Mouse (Mus musculus): ENCODE data around the gene 4931414P19Rik. TPM values are rescaled to one million over a fixed set of nuclear protein-coding genes. Genes with fewer than 3 reads are reported as not detected.

Gene 4931414P19Rik
- polyA plus RNA-seq, 1 experiment from 2014 or later = 3.1 TPM

GRCm38 (mm10) chr14:54538580-54538979, 67.2 kb downstream of the 4931414P19Rik start:
- H3K27ac ChIP-seq = no peak overlapping the region
- no peak overlapping the region for H3K4me3 ChIP-seq (replicated peaks; ENCODE audit: low read length)
- no peaks in the 10 kb centered on the region for H3K4me1 ChIP-seq (replicated peaks; ENCODE audit: control insufficient read depth, insufficient read depth, low read length)
- H3K9me3 ChIP-seq (ENCODE audit: control insufficient read depth, low read length) = no peaks in the 10 kb centered on the region
- 0 out of 2 replicates have a peak, but pooled peaks cover 3% of the 10 kb centered on the region for H3K36me3 ChIP-seq (replicated peaks; ENCODE audit: control insufficient read depth, insufficient read depth)
- DNase-seq (ENCODE audit: low spot score) = no peak
- no peak overlapping the region for H3K9ac ChIP-seq
- WGBS = 100% methylated on average over 2 of the region's 2 CpGs
- ATAC-seq (ENCODE audit: low FRiP score) = no peak
- no peaks in the 10 kb centered on the region for H3K27me3 ChIP-seq (ENCODE audit: control insufficient read depth, insufficient read depth, low read length)
- H3K4me2 ChIP-seq (replicated peaks) = no peak overlapping the region

MicroRNA genes within 50 kb of the gene (microRNA counts, 519-probe panel; counts per million panel counts)
- microRNA mmu-miR-686 = not detected

Small RNAs within 50 kb of the gene (microRNA-seq; reads per million reads assigned to microRNA genes)
- gene Mir686 (not detected), gene Mir6948 (0.81 reads per million)

Other genes with a start within 250 kb of the 4931414P19Rik start
- 57.1 and 66.0 TPM in 2 replicates for gene Oxa1l, start 245.2 kb downstream of the 4931414P19Rik start, polyA plus RNA-seq (2014; fragmentation: Nextera tagmentation; extraction: Ambion mirVana)
- gene Slc7a7, start 188.2 kb downstream of the 4931414P19Rik start, polyA plus RNA-seq (2014; fragmentation: Nextera tagmentation; extraction: Ambion mirVana) = 4.5 and 6.2 TPM in 2 replicates
- 245 and 308 TPM in 2 replicates for gene Mrpl52, start 179.1 kb downstream of the 4931414P19Rik start, polyA plus RNA-seq (2014; fragmentation: Nextera tagmentation; extraction: Ambion mirVana)
- gene Mmp14, start 174.4 kb downstream of the 4931414P19Rik start, polyA plus RNA-seq (2014; fragmentation: Nextera tagmentation; extraction: Ambion mirVana) = 43.6 and 47.3 TPM in 2 replicates
- 29.2 and 30.8 TPM in 2 replicates for gene Lrp10, start 141.9 kb downstream of the 4931414P19Rik start, polyA plus RNA-seq (2014; fragmentation: Nextera tagmentation; extraction: Ambion mirVana)
- gene Rem2, start 129.9 kb downstream of the 4931414P19Rik start, polyA plus RNA-seq (2014; fragmentation: Nextera tagmentation; extraction: Ambion mirVana) = 32.5 and 41.1 TPM in 2 replicates
- gene Prmt5, start 88.5 kb downstream of the 4931414P19Rik start, polyA plus RNA-seq (2014; fragmentation: Nextera tagmentation; extraction: Ambion mirVana) = 90.0 and 99.7 TPM in 2 replicates
- 15.3 and 15.7 TPM in 2 replicates for gene Haus4, start 51.4 kb downstream of the 4931414P19Rik start, polyA plus RNA-seq (2014; fragmentation: Nextera tagmentation; extraction: Ambion mirVana)
- 3.2 and 5.0 TPM in 2 replicates for gene Ajuba, start 28.4 kb downstream of the 4931414P19Rik start, polyA plus RNA-seq (2014; fragmentation: Nextera tagmentation; extraction: Ambion mirVana)
- gene Psmb5, start 12.0 kb upstream of the 4931414P19Rik start, polyA plus RNA-seq (2014; fragmentation: Nextera tagmentation; extraction: Ambion mirVana) = 422 and 425 TPM in 2 replicates
- gene Psmb11, start 15.4 kb upstream of the 4931414P19Rik start, polyA plus RNA-seq (2014; fragmentation: Nextera tagmentation; extraction: Ambion mirVana) = 0.16 TPM in 1 of 2 replicates, not detected in the other
- not detected in 2 replicates for gene Gm17606, start 35.0 kb upstream of the 4931414P19Rik start, polyA plus RNA-seq (2014; fragmentation: Nextera tagmentation; extraction: Ambion mirVana)
- gene Cdh24, start 35.4 kb upstream of the 4931414P19Rik start, polyA plus RNA-seq (2014; fragmentation: Nextera tagmentation; extraction: Ambion mirVana) = 10.5 and 12.2 TPM in 2 replicates
- gene 1700123O20Rik, start 80.2 kb upstream of the 4931414P19Rik start, polyA plus RNA-seq (2014; fragmentation: Nextera tagmentation; extraction: Ambion mirVana) = 67.1 and 71.2 TPM in 2 replicates
- 98.2 and 99.1 TPM in 2 replicates for gene Acin1, start 80.9 kb upstream of the 4931414P19Rik start, polyA plus RNA-seq (2014; fragmentation: Nextera tagmentation; extraction: Ambion mirVana)
- 0.21 and 0.29 TPM in 2 replicates for gene Gm29776, start 92.8 kb upstream of the 4931414P19Rik start, polyA plus RNA-seq (2014; fragmentation: Nextera tagmentation; extraction: Ambion mirVana)
- not detected in 2 replicates for gene Cebpe, start 106.2 kb upstream of the 4931414P19Rik start, polyA plus RNA-seq (2014; fragmentation: Nextera tagmentation; extraction: Ambion mirVana)
- 9.8 and 10.7 TPM in 2 replicates for gene Slc7a8, start 176.0 kb upstream of the 4931414P19Rik start, polyA plus RNA-seq (2014; fragmentation: Nextera tagmentation; extraction: Ambion mirVana)
- not detected in 2 replicates for gene Rnf212b, start 208.1 kb upstream of the 4931414P19Rik start, polyA plus RNA-seq (2014; fragmentation: Nextera tagmentation; extraction: Ambion mirVana)

All from hindbrain, embryonic 14.5 days (tissue).